Mouse (Mus musculus) left cerebral cortex, adult 11 months (tissue): ENCODE measurements around the gene Bicc1.

ENCODE experiments used
- DNase-seq: peaks from one replicate; pipeline ENCODE4 v3.0.0; 2022; ENCODE audit warnings: low spot score

Gene Bicc1

GRCm38 (mm10) chr10:71159676-71160235 lies at the start of gene Bicc1:
Bicc1 (minus strand) TSS chr10:71159700.
- no peak for DNase-seq

DNA sequence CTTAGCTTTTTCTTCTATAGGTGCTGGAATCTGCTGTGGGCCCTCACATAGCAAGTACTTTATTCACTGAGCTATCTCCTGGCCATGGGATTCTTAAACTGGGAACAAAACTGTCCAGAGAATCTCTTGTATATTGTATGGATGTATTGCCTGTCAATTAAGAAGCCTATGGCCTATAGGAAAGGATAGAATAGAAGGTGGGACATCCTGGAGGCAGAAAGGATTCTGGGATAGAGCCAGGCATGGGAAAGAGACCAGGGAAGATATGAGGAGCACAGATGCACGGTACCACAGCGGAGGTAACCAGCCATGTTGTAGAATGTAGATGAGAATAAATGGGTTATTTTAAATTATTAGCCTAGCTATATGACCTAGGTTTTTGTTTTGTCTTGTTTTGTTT lies 42.0 kb upstream of the Bicc1 start:
- DNase-seq: no peak

DNA sequence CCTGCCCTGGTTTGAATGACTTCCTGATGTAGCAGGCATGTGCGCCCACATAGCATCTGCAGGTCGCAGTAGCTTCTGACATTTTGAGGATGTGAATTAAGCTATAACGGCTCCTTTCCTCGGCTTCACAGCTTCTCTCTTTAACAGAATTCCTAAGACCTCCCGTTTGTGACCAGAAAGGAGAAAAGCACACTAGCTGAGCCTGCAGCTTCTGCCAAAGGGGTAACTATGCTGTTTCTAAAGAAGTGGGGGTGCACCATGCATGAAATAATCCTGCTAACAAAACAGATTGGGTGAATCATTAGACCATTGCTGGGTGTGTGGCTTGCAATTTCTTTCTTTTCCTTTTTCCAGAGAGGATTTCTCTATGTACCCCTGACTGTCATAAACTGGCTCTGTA lies 41.5 kb upstream of the Bicc1 start:
- no peak for DNase-seq

DNA sequence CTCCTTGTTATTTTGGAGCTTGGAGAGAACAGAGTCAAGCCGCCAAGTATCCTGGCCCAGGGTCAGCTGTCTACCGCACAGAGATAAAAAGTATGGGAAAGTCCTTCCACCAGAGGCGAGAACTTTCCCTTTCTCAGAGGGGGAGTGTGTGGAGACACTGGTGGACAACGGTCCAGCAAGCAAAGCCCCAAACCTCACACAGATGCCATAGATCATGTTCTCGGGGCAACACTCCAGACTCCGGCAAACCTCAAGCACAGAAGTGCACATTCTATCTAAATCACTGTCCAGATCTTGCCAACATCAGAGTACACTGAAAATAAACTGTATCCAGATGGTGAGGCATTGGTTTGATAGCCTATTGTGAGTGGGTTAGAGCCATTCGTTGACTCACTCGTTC lies 39.2 kb upstream of the Bicc1 start:
- no peak for DNase-seq

GRCm38 (mm10) chr10:71197036-71197785 lies 37.7 kb upstream of the Bicc1 start:
- no peak for DNase-seq

DNA sequence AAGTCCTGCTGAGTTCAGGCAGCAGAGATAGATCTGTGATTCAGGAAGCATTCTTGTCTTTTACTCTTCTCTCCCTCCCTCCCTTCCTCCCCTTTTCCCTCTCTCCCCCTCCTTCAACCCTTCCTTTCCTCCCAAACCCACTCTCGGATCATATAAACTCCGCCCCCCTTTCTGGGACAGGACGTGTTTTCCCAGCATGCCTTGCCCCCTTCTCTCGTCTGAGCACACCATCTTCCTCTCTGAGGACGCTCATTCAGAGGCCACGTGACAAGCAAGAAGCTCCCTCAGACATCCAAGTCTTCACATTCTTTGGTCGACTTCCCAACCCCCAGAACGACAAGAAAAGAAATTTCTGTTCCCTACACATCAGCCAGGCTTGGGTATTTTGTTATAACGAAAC lies 36.0 kb upstream of the Bicc1 start:
- no peak for DNase-seq

DNA sequence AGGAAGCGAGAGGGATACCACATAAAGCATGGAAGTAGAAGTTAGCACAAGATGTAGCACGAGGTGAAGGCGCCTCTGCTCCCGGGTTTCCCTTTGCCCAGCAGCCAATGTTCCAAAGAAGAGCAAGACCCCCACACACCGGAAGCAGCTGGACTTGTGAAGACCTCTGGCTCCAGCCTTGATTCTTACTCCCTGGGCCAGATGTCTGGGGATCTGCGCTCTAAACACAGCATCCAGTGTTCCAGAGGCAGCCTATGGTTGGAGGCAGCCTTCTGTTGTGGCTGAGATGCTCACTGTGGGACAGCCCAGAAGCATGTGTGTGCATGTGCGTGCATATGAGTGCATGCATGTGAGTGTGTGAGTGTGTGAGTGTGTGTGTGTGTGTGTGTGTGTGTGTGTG lies 35.2 kb upstream of the Bicc1 start:
- DNase-seq: no peak

GRCm38 (mm10) chr10:71193319-71193718 lies 33.8 kb upstream of the Bicc1 start:
- no peak for DNase-seq

GRCm38 (mm10) chr10:71192886-71193285 lies 33.4 kb upstream of the Bicc1 start:
- DNase-seq: no peak

DNA sequence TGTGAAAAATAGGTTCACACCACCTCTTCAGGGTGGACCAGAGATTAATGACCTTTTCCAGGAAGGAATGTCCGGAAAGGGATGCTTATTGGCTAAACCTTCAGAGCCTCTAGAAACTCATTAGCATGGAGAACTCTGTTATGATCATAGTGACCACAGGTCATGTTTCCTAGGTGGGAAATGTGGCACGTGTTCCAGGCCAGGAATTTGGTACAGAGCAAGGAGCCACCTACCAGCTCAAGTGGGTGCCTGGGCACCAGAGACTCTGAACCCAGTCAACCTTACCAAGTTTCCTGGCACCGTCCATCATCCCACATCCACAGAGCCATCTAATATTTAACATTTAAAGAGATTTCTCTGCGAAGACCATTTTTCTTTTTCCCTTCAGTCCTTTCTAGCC lies 29.2 kb upstream of the Bicc1 start:
- no peak for DNase-seq

DNA sequence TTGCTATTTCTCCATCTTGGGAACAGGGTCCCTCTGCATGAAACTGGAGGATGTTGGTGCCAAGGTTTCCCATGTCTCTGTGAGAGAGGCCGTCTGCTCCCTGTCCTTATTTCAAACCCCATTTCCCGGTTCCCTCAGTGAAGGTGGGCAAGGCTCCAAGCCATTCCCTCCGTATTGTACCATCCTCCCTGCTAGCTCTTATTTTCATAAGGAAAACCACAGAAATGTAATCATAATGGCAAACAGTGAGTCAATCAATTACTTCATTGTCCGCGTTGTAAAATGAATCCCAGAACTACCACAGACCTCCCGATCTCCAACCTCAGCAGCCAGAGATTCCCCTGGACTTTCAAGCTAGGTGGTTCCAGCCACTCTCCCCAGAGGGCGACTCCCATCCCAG lies 25.6 kb upstream of the Bicc1 start:
- DNase-seq: no peak

DNA sequence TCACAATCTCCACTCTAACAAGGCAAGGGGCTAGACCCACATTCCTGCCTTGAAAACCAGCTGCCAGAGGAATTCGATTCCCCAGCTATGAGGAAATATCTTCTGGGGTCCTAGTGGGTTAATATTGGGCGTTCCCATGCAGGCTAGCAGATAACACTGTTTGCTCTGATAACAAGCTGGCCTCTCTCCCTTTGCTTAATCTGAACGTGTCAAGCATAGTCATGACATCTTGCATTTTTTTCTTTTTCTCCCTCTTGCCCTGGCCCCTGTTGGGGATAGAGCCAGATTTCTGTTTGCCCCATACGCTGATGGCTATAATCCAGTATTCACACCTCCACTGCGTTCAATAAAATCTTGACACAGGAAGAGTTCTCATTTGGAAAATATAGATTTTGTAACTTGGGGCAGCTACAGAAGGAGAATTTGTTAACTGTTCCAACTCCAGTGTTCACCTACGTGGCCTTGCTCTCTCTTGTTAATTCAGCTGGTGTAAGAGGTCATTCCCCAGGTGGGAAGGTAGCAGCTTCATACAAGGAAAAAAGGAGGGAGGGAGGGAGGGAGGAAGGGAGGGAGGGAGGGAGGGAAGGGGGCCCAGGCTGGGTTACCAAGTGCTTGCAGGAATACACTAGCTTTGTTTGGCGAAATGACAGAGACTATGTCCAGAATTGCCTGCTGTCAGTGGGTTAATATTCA lies 24.0 kb upstream of the Bicc1 start:
- no peak for DNase-seq

- DNase-seq: no peak
Observed at GRCm38 (mm10) chr10:71181931-71182330, 22.4 kb upstream of the Bicc1 start.

DNA sequence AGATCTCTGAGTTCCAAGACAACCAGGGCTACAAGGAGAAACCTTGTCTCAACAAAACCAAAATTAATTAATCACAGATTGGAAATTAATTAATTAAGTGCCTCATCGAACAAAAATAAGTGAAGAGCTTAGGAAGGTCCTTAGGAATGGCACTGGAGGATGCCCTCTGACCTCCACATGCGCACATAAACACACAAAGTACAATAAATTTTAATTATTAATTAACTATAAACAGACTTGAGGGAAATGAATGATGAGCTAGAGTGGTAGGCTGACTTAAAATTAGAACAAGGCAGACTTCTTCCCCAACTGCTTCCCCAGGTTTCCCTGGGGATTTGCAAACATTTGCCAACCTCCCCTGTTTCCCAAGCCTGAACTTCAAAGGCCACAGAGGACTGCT lies 21.6 kb upstream of the Bicc1 start:
- no peak for DNase-seq

DNA sequence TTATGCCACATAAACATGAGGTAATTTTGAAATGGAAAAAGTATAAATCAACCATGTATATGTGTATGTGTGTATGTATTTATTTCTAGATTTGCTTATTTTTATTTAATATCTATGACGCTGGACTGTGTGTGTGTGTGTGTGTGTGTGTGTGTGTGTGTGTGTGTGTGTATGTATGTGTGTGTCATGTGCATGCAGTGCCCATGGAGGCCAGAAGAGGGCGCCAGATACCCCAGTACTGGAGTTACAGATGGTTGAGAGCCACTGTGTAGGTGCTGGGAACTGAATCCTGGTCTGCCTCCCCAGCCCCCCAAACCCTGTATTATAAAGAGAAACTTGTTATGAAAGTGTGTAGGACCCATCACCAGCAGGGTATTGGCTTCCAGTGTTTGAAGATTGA lies 20.6 kb upstream of the Bicc1 start:
- DNase-seq: no peak

DNA sequence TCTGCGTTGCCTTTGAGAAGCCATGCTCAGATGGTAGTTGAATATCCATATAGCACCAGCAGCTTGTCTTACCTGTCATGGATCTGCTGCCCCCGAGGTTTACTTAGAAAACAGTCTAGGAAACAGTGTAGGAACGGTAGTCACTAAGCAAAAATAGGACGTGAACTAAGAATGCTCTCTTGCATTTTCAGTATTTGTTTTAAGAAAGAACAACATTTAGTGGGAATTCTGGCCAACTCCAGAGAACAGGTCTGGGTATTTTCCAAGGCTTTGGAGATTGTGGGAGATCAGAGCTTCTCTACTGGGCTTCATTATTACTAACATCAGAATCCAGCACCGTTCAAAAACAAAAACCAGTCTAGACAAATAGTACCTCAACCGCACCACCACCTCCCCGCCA lies 17.7 kb upstream of the Bicc1 start:
- DNase-seq: no peak

GRCm38 (mm10) chr10:71176341-71176740 lies 16.8 kb upstream of the Bicc1 start:
- DNase-seq: no peak

- no peak for DNase-seq
Observed at GRCm38 (mm10) chr10:71175280-71175679, 15.8 kb upstream of the Bicc1 start.

GRCm38 (mm10) chr10:71171414-71171813 lies 11.9 kb upstream of the Bicc1 start:
- no peak for DNase-seq

GRCm38 (mm10) chr10:71170771-71171170 lies 11.3 kb upstream of the Bicc1 start:
- no peak for DNase-seq

DNA sequence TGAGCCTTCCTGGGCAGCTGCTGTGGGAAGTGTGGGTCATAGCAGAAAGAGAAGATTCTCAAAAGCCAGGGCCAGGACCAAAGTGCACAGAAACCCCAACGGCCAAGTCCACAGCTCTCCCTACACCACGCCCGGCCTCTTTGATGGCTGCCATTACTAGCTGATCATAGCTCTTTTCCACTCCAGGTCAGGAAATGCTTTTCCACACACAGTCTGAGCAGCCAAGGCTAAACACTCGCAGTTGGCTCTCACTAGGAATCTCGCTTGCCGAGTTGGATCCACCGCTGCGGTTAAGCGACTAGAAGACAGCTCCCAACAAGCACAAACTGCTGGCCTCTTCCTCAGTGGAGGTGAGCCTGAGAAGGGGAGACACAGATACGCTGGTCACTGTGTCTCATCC lies 10.3 kb upstream of the Bicc1 start:
- no peak for DNase-seq

DNA sequence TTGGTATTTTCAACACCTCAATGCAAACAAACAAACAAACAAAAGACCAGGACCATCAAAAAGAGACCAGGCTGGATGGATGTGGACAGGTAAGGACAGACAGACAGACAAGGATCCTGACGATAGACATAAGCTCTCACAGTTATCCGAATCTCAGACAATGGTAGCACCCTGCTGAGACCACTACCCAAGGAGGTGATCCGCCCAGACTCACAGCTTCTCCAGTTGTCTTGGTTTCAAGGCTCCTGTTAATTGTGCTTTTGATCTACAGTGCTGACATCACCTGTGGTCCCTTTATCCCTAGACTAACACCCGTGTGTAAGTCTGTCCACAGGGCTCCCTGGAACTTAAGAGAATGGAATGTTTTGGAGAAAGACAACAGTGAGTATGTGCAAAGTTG lies 9.7 kb upstream of the Bicc1 start:
- no peak for DNase-seq

DNA sequence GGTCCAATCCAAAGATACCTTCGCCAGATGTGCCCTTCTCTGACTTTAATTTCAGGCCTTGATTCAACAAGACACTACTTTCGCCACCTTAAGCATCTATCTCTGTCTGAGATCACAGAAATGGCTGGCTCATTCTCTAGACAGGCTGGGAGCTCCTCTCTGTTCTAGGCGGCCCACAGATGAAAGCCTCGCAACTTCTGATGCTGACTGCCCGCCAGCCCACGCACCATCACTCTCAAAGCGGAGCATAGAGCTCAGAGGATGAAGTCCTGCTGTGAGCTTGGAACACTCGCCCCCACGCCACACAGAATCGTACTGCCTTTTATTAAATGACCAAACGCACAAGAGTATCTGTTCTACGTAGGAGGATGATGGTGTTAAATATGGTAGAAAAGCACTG lies 949 bp upstream of the Bicc1 start:
- DNase-seq: no peak
